In genomic region chr2:52424248-52424728, GRCm38 (mm10) we compare ENCODE assay signal across 8 mouse cellular contexts. TPM values are rescaled to one million over a fixed set of nuclear protein-coding genes. Genes with fewer than 3 reads are reported as not detected.
DNase-seq lines count a peak whose midpoint lies in the region; ATAC-seq and TF ChIP-seq lines count a peak whose summit lies in the region.

No protein-coding gene starts in this region.

- peak; percentile 56 for DNase-seq in kidney, adult 2 months
- DNase-seq in kidney, adult 9 months: no peak
- peak; percentile 65 for DNase-seq in Muller cell, postnatal 12 days (ENCODE audit: inconsistent ontology term)
- DNase-seq in liver, postnatal 0 days: peak; percentile 72
- DNase-seq in urinary bladder, postnatal 25 days (ENCODE audit: low spot score): no peak

- H3K36me3 ChIP-seq in kidney, adult 2 months (ENCODE audit: control insufficient read depth, insufficient read depth, low read length): no peaks in the 10 kb centered on the region
- peaks cover 3% of the 10 kb centered on the region; the same call in 1 of the 2 replicates for H3K36me3 ChIP-seq in erythroblast, embryonic 14.5 days (ENCODE audit: control insufficient read depth)
- no peaks in the 10 kb centered on the region for H3K36me3 ChIP-seq in hindbrain, embryonic 16.5 days (ENCODE audit: control insufficient read depth, insufficient read depth, low read length)
- no peaks in the 10 kb centered on the region for H3K36me3 ChIP-seq in liver, postnatal 0 days (replicated peaks; ENCODE audit: insufficient read depth, low read length)
- no peaks in the 10 kb centered on the region for H3K36me3 ChIP-seq in neural tube, embryonic 12.5 days

- no peaks in the 10 kb centered on the region for H3K9me3 ChIP-seq in erythroblast, embryonic 14.5 days (ENCODE audit: control insufficient read depth, low read length)
- no peaks in the 10 kb centered on the region for H3K9me3 ChIP-seq in hindbrain, embryonic 16.5 days (ENCODE audit: control insufficient read depth, low read length)
- H3K9me3 ChIP-seq in liver, postnatal 0 days (ENCODE audit: low read length): no peaks in the 10 kb centered on the region
- H3K9me3 ChIP-seq in neural tube, embryonic 12.5 days: no peaks in the 10 kb centered on the region

- peak overlapping the region; percentile 71 for H3K4me3 ChIP-seq in kidney, adult 2 months (ENCODE audit: insufficient read depth, low read depth, low read length)
- H3K4me3 ChIP-seq in erythroblast, embryonic 14.5 days (replicated peaks): peak overlapping the region; percentile 95
- H3K4me3 ChIP-seq in hindbrain, embryonic 16.5 days (ENCODE audit: low read length): peak overlapping the region; percentile 98
- peak overlapping the region; percentile 97 for H3K4me3 ChIP-seq in liver, postnatal 0 days (ENCODE audit: low read depth, low read length)
- peak overlapping the region; percentile 87 for H3K4me3 ChIP-seq in neural tube, embryonic 12.5 days

- ATAC-seq in hindbrain, embryonic 16.5 days: peak; percentile 86
- peak; percentile 41 for ATAC-seq in liver, postnatal 0 days
- peak; percentile 86 for ATAC-seq in neural tube, embryonic 12.5 days (ENCODE audit: low FRiP score, low read depth)

- no peak for TF ChIP-seq POLR2A in kidney, adult 2 months (IDR thresholded peaks at IDR 0.05; ENCODE audit: low read depth, low read length)

- H3K9ac ChIP-seq in hindbrain, embryonic 16.5 days (ENCODE audit: low read depth, low read length): peak overlapping the region; percentile 93
- peak overlapping the region; percentile 99 for H3K9ac ChIP-seq in liver, postnatal 0 days (replicated peaks)
- peak overlapping the region; percentile 91 for H3K9ac ChIP-seq in neural tube, embryonic 12.5 days

- no peak for TF ChIP-seq EP300 in liver, postnatal 0 days (IDR thresholded peaks at IDR 0.05; ENCODE audit: low read depth)

- H3K4me2 ChIP-seq in hindbrain, embryonic 16.5 days (ENCODE audit: low read length): peak overlapping the region; percentile 65
- peak overlapping the region; percentile 92 for H3K4me2 ChIP-seq in liver, postnatal 0 days (ENCODE audit: low read depth, low read length)
- peak overlapping the region; percentile 68 for H3K4me2 ChIP-seq in neural tube, embryonic 12.5 days (replicated peaks)

- H3K27ac ChIP-seq in kidney, adult 2 months (ENCODE audit: insufficient read depth, low read depth, low read length): peak overlapping the region; percentile 74
- H3K27ac ChIP-seq in hindbrain, embryonic 16.5 days (ENCODE audit: low read depth, low read length): peak overlapping the region; percentile 92
- H3K27ac ChIP-seq in liver, postnatal 0 days (ENCODE audit: low read depth): peak overlapping the region; percentile 95
- H3K27ac ChIP-seq in neural tube, embryonic 12.5 days: peak overlapping the region; percentile 76

- TF ChIP-seq CTCF in kidney, adult 2 months (conservative IDR thresholded peaks at IDR 0.05; ENCODE audit: insufficient read depth, insufficient read length, low read depth, low read length): no peak
- TF ChIP-seq CTCF in liver, postnatal 0 days (IDR thresholded peaks at IDR 0.05; ENCODE audit: low read depth): no peak

- H3K4me1 ChIP-seq in kidney, adult 2 months (ENCODE audit: control insufficient read depth, insufficient read depth, low read length): peaks cover 19% of the 10 kb centered on the region
- peaks cover 35% of the 10 kb centered on the region for H3K4me1 ChIP-seq in erythroblast, embryonic 14.5 days (ENCODE audit: control insufficient read depth)
- peaks cover 26% of the 10 kb centered on the region for H3K4me1 ChIP-seq in hindbrain, embryonic 16.5 days (ENCODE audit: control insufficient read depth, insufficient read depth, low read depth, low read length)
- H3K4me1 ChIP-seq in liver, postnatal 0 days (ENCODE audit: insufficient read depth): peaks cover 18% of the 10 kb centered on the region
- peaks cover 15% of the 10 kb centered on the region; the same call in 1 of the 2 replicates for H3K4me1 ChIP-seq in neural tube, embryonic 12.5 days

- WGBS in kidney, adult 2 months: under 1% methylated on average over 42 of the region's 42 CpGs
- under 1% methylated on average over 42 of the region's 42 CpGs for WGBS in hindbrain, embryonic 16.5 days
- under 1% methylated on average over 42 of the region's 42 CpGs for WGBS in liver, postnatal 0 days (ENCODE audit: insufficient replicate concordance)
- under 1% methylated on average over 42 of the region's 42 CpGs for WGBS in neural tube, embryonic 12.5 days

- no peaks in the 10 kb centered on the region for H3K27me3 ChIP-seq in kidney, adult 2 months (replicated peaks; ENCODE audit: control insufficient read depth, insufficient read depth, low read length)
- peaks cover 19% of the 10 kb centered on the region for H3K27me3 ChIP-seq in erythroblast, embryonic 14.5 days (ENCODE audit: control insufficient read depth)
- no peaks in the 10 kb centered on the region for H3K27me3 ChIP-seq in hindbrain, embryonic 16.5 days (replicated peaks; ENCODE audit: control insufficient read depth, insufficient read depth, low read length)
- H3K27me3 ChIP-seq in liver, postnatal 0 days (ENCODE audit: insufficient read depth, low read length): no peaks in the 10 kb centered on the region
- H3K27me3 ChIP-seq in neural tube, embryonic 12.5 days (replicated peaks): no peaks in the 10 kb centered on the region

RNA-seq across cellular contexts. Expression of gene Arl5a, which starts 0.4 kb away (rescaled TPM):
- polyA plus RNA-seq in kidney, adult 2 months (2012; rRNA removed): 12.4 and 14.7 TPM in 2 replicates
- 0.29 and 0.35 TPM in 2 replicates for polyA plus RNA-seq in erythroblast, embryonic 14.5 days (2012)
- polyA plus RNA-seq in hindbrain, embryonic 16.5 days (2015; fragmentation: Nextera tagmentation; extraction: Ambion mirVana): 25.8 and 39.3 TPM in 2 replicates
- 17.2 and 21.9 TPM in 2 replicates for polyA plus RNA-seq in liver, postnatal 0 days (2015; fragmentation: Nextera tagmentation; extraction: Ambion mirVana)
- 54.9 and 63.6 TPM in 2 replicates for polyA plus RNA-seq in neural tube, embryonic 12.5 days (2016; fragmentation: Nextera tagmentation; extraction: Ambion mirVana)

RNA-seq across cellular contexts. Expression of gene Neb, which starts 46.0 kb away (rescaled TPM):
- polyA plus RNA-seq in kidney, adult 2 months (2012; rRNA removed): 0.12 and 5.9 TPM in 2 replicates
- not detected in 2 replicates for polyA plus RNA-seq in erythroblast, embryonic 14.5 days (2012)
- 0.76 and 8.8 TPM in 2 replicates for polyA plus RNA-seq in hindbrain, embryonic 16.5 days (2015; fragmentation: Nextera tagmentation; extraction: Ambion mirVana)
- 1.7 and 10.1 TPM in 2 replicates for polyA plus RNA-seq in liver, postnatal 0 days (2015; fragmentation: Nextera tagmentation; extraction: Ambion mirVana)
- polyA plus RNA-seq in neural tube, embryonic 12.5 days (2016; fragmentation: Nextera tagmentation; extraction: Ambion mirVana): 11.2 and 14.9 TPM in 2 replicates

Comparison
In these comparisons a context has a peak if more than half of its experiments do, and no peak if none do; other contexts are left out.
1. DNase-seq: peak in kidney, adult 2 months (single experiment), Muller cell, postnatal 12 days (single experiment) and liver, postnatal 0 days (single experiment); none in kidney, adult 9 months (single experiment) and urinary bladder, postnatal 25 days (single experiment).
2. Peak in every context shown above with its lines, with median percentiles within 50 percentile points of each other: H3K27ac ChIP-seq, H3K4me3 ChIP-seq, ATAC-seq, H3K4me2 ChIP-seq and H3K9ac ChIP-seq.